Mouse (Mus musculus): ENCODE measurements at regions not wholly inside any gene's neighbourhood (a gene's known extent, or its start where the extent isn't known, plus 50 kb on each side); places are given as distances from the start of the nearest gene placed in this dataset.
"Not testable (repeated sequence)": the region's sequence is repeated elsewhere in the genome, so short reads cannot be mapped to it uniquely, and the experiment has no call there.

GRCm38 (mm10) chr2:147963284-147963683 lies 83.5 kb downstream of the Foxa2 start:
- TF ChIP-seq EP300, CTCF (IDR thresholded peaks at IDR 0.05; ENCODE audit: low read depth): not testable (repeated sequence)

Data from liver, embryonic 14.5 days (tissue).